Mouse (Mus musculus) central nervous system, embryonic 11.5 days (tissue): ENCODE measurements around the gene Olfr1184. TPM values are rescaled to one million over a fixed set of nuclear protein-coding genes. Genes with fewer than 3 reads are reported as not detected.

Experiments used
- polyA plus RNA-seq: library from polyadenylated mRNA; depleted of rRNA; stranded (reverse); fragments of >200 nt; gene quantifications from 2 replicates; pipeline ENCODE4 v1.2.3, GENCODE M21; 2012; rRNA removed

The Olfr1184 gene
- polyA plus RNA-seq = not detected in 2 replicates

DNA sequence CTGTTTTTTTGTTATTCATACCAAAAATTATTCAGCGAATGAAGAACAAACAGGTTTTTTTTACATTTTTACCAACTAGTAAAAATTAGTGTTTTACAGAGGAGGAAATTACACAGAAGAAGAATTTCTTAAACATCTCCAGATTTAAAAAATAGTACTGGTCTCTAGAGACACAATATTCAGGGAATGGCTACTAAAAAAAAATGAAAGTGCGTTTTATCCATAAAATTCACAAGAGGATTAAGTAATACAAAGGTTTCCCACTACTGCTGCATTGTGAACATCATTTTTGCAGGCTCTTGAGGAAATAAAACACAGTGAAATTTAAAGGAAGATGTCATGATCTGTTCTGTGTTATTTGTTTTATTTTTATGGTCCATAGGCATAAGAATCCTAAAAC is at the start of gene Olfr1184:
TSS of gene Olfr1184 (plus strand) at position 301 of the 400 bp plus-strand sequence.

DNA sequence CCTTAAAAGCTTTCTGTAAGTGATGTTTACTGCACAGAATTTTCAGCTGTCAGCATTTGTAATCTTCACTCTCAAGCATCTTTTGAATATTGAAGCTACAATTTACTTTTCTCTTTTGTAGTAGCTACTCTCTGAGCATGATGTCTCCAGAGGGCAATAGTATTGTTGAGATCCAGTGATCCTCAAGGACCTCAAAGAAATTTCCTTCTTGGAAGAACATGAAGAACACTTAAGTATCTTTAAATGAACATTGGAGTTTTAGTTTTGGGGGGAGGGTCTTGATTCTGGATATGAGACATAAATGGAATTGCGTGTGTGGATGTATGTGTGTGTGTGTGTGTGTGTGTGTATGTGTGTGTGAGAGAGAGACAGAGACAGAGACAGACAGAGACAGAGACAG is 34.4 kb upstream of the Olfr1184 start, which contains the start of gene Gm13757:
TSS of gene Gm13757 (minus strand) at position 101 of the 400 bp plus-strand sequence.

DNA sequence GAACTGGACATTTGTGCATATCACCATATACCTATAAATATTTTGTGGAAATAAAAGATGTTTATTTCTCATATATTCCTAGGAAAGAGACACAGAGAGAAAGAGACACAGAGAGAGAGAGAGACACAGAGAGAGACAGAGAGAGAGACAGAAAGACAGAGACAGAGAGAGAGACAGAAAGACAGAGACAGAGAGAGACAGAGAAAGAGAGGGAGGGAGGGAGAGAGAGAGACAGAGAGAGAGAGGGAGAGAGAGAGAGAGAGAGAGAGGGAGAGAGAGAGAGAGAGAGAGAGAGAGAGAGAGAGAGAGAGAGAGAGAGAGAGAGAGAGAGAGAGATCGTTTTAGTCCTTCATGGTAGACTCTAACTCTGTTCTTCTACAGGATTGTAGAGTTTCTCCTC is 28.8 kb upstream of the Olfr1184 start, which contains the start of gene Olfr1183:
TSS of gene Olfr1183 (plus strand) at position 301 of the 400 bp plus-strand sequence.

DNA sequence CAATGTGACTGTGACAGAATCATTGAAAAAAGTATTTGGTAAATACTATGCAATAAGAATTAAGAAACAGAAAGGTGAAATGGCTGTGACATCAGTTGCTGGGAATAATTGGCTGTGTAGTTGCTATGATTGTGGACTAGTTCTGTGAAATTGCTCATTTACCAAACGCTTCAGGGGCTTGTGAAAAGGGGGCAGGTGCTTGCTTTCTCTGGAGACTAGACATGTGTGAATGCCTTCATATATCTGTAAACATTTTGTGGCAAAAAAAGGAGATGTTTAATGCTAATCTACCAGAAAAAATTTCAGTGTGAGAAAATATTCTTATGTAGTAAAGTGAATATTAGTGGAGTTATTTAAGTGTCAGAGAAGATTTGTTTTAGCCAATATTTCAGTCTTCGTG is 9.6 kb downstream of the Olfr1184 start, which contains the start of gene Olfr1185-ps1:
TSS of gene Olfr1185-ps1 (plus strand) at position 301 of the 400 bp plus-strand sequence.

DNA sequence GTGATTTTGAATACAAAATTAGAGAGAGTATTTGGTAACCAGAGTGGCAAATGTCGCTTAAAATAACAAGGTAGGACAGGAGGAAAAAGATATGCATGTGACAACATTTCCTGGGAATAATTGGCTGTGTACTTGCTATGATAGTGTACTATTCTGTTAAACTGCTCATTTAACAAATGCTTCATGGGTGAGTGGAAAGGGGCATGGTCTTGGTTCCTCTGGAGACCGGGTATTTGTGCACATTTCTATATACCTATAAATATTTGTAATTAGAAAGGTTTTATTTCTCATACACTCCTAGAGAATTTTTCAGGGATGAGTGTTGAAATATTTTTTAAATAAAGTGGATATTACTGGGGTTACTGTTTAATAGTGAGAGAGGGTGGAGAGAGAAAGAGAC is 34.9 kb downstream of the Olfr1184 start, which contains the start of gene Olfr1186:
TSS of gene Olfr1186 (plus strand) at position 301 of the 400 bp plus-strand sequence.

Other genes starting within 250 kb of the Olfr1184 start
- gene Olfr1173, start 203.7 kb upstream of the Olfr1184 start, polyA plus RNA-seq = not detected in 2 replicates
- not detected in 2 replicates for gene Olfr1174-ps, start 168.5 kb upstream of the Olfr1184 start, polyA plus RNA-seq
- gene Olfr1175-ps, start 156.4 kb upstream of the Olfr1184 start, polyA plus RNA-seq = not detected in 2 replicates
- gene Olfr1176, start 146.9 kb upstream of the Olfr1184 start, polyA plus RNA-seq = not detected in 2 replicates
- gene Olfr1177-ps, start 137.1 kb upstream of the Olfr1184 start, polyA plus RNA-seq = not detected in 2 replicates
- not detected in 2 replicates for gene Olfr1178, start 96.5 kb upstream of the Olfr1184 start, polyA plus RNA-seq
- gene Olfr1179, start 77.1 kb upstream of the Olfr1184 start, polyA plus RNA-seq = not detected in 2 replicates
- gene Olfr1180, start 64.4 kb upstream of the Olfr1184 start, polyA plus RNA-seq = not detected in 2 replicates
- gene Olfr1181, start 57.4 kb upstream of the Olfr1184 start, polyA plus RNA-seq = not detected in 2 replicates
- not detected in 2 replicates for gene Gm13757, start 34.5 kb upstream of the Olfr1184 start, polyA plus RNA-seq
- gene Olfr1183, start 28.7 kb upstream of the Olfr1184 start, polyA plus RNA-seq = not detected in 2 replicates
- not detected in 2 replicates for gene Olfr1185-ps1, start 9.7 kb downstream of the Olfr1184 start, polyA plus RNA-seq
- not detected in 2 replicates for gene Olfr1186, start 35.0 kb downstream of the Olfr1184 start, polyA plus RNA-seq
- not detected in 2 replicates for gene Olfr1188, start 73.3 kb downstream of the Olfr1184 start, polyA plus RNA-seq
- not detected in 2 replicates for gene Olfr1189, start 102.9 kb downstream of the Olfr1184 start, polyA plus RNA-seq
- gene Olfr1191-ps1, start 156.9 kb downstream of the Olfr1184 start, polyA plus RNA-seq = not detected in 2 replicates
- not detected in 2 replicates for gene Olfr1192-ps1, start 164.9 kb downstream of the Olfr1184 start, polyA plus RNA-seq
- not detected in 2 replicates for gene Olfr1193, start 192.0 kb downstream of the Olfr1184 start, polyA plus RNA-seq
- not detected in 2 replicates for gene Olfr1195, start 205.6 kb downstream of the Olfr1184 start, polyA plus RNA-seq
- gene Olfr1196, start 221.0 kb downstream of the Olfr1184 start, polyA plus RNA-seq = not detected in 2 replicates
- not detected in 2 replicates for gene Olfr1197, start 248.8 kb downstream of the Olfr1184 start, polyA plus RNA-seq